9 mouse cellular contexts compared by ENCODE assay signal in genomic region chr14:76077088-76077491, GRCm38 (mm10). TPM values are rescaled to one million over a fixed set of nuclear protein-coding genes. Genes with fewer than 3 reads are reported as not detected.
DNase-seq lines count a peak whose midpoint lies in the region; ATAC-seq and TF ChIP-seq lines count a peak whose summit lies in the region.
"Had no signal": no experiment of that assay in that cellular context is flagged by ENCODE, and none has a peak within 500 bp of the region (broad histone marks: within the 10 kb centered on the region; RNA-seq: fewer than 3 reads in every experiment).

No protein-coding gene starts in this region.

- intact Hi-C loops in left cerebral cortex, postnatal 14 days (cut with DNase I), result loop anchor here (1.0 to 5.0 kb wide), 3 partner anchors 115 to 202 kb away; no protein-coding TSS in a partner anchor

- peak; percentile 73 for ATAC-seq in forebrain, embryonic 13.5 days
- peak; percentile 82 for ATAC-seq in hindbrain, embryonic 16.5 days

- H3K9ac ChIP-seq in forebrain, embryonic 13.5 days, result no peak overlapping the region
- H3K9ac ChIP-seq in hindbrain, embryonic 16.5 days (ENCODE audit: low read depth, low read length), result no peak overlapping the region

- H3K27ac ChIP-seq in bone marrow macrophage, adult 2 months (ENCODE audit: insufficient read depth, low read depth, low read length), result no peak overlapping the region
- peak overlapping the region; percentile 15 for H3K27ac ChIP-seq in forebrain, embryonic 13.5 days
- H3K27ac ChIP-seq in hindbrain, embryonic 16.5 days (ENCODE audit: low read depth, low read length), result peak overlapping the region; percentile 42; the same call in 1 of the 2 replicates

- H3K27me3 ChIP-seq in forebrain, embryonic 13.5 days, result no peaks in the 10 kb centered on the region
- H3K27me3 ChIP-seq in hindbrain, embryonic 16.5 days (replicated peaks; ENCODE audit: control insufficient read depth, insufficient read depth, low read length), result no peaks in the 10 kb centered on the region

- H3K4me3 ChIP-seq in bone marrow macrophage, adult 2 months (ENCODE audit: insufficient read depth, low read length), result no peak overlapping the region
- H3K4me3 ChIP-seq in forebrain, embryonic 13.5 days, result no peak overlapping the region
- H3K4me3 ChIP-seq in hindbrain, embryonic 16.5 days (ENCODE audit: low read length), result no peak overlapping the region
- H3K4me3 ChIP-seq: erythroblast, embryonic 14.5 days had no signal

- H3K4me1 ChIP-seq in bone marrow macrophage, adult 2 months (ENCODE audit: control insufficient read depth, insufficient read depth, low read length), result peaks cover 9% of the 10 kb centered on the region
- H3K4me1 ChIP-seq in forebrain, embryonic 13.5 days, result peaks cover 16% of the 10 kb centered on the region
- peaks cover 9% of the 10 kb centered on the region for H3K4me1 ChIP-seq in hindbrain, embryonic 16.5 days (ENCODE audit: control insufficient read depth, insufficient read depth, low read depth, low read length)

- no peaks in the 10 kb centered on the region for H3K9me3 ChIP-seq in forebrain, embryonic 13.5 days (replicated peaks)
- no peaks in the 10 kb centered on the region for H3K9me3 ChIP-seq in hindbrain, embryonic 16.5 days (ENCODE audit: control insufficient read depth, low read length)

- 49% methylated on average over 9 of the region's 9 CpGs for WGBS in forebrain, embryonic 13.5 days
- 39% methylated on average over 9 of the region's 9 CpGs for WGBS in hindbrain, embryonic 16.5 days

- no peaks in the 10 kb centered on the region for H3K36me3 ChIP-seq in forebrain, embryonic 13.5 days (ENCODE audit: poor library complexity, severe bottlenecking)
- no peaks in the 10 kb centered on the region for H3K36me3 ChIP-seq in hindbrain, embryonic 16.5 days (ENCODE audit: control insufficient read depth, insufficient read depth, low read length)

- DNase-seq in ovary, postnatal 36 days (ENCODE audit: low spot score), result peak; percentile 25
- DNase-seq in ovary, postnatal 10 days (ENCODE audit: low spot score), result no peak
- DNase-seq in left cerebral cortex, postnatal 14 days (ENCODE audit: low spot score in 2 of 2), result peak; percentile 71 to 83
- peak; percentile 29 for DNase-seq in neural tube, embryonic 10.5 days (ENCODE audit: extremely low spot score, low spot score)
- no peak for DNase-seq in spleen, postnatal 14 days (ENCODE audit: low spot score in 2 of 2)

- TF ChIP-seq POLR2A in bone marrow macrophage, adult 2 months (IDR thresholded peaks at IDR 0.05; ENCODE audit: borderline replicate concordance, low read depth, low read length), result no peak

- TF ChIP-seq CTCF in bone marrow macrophage, adult 2 months (IDR thresholded peaks at IDR 0.05; ENCODE audit: low read depth, low read length), result peak; percentile 57; the same call in 1 of the 2 replicates

- peak overlapping the region; percentile 26; the same call in 1 of the 2 replicates for H3K4me2 ChIP-seq in forebrain, embryonic 13.5 days
- H3K4me2 ChIP-seq in hindbrain, embryonic 16.5 days (ENCODE audit: low read length), result peak overlapping the region; percentile 29

RNA-seq across cellular contexts. Expression of gene Gpalpp1, which starts 33.5 kb away (rescaled TPM):
- polyA plus RNA-seq in bone marrow macrophage, adult 2 months (2012; ENCODE audit: insufficient read depth, insufficient read length, missing spikeins), result 19.1 and 22.2 TPM in 2 replicates
- 13.6 and 14.5 TPM in 2 replicates for polyA plus RNA-seq in forebrain, embryonic 13.5 days (2015; fragmentation: Nextera tagmentation; extraction: Ambion mirVana)
- 9.6 and 12.4 TPM in 2 replicates for polyA plus RNA-seq in hindbrain, embryonic 16.5 days (2015; fragmentation: Nextera tagmentation; extraction: Ambion mirVana)
- total RNA-seq in left cerebral cortex, postnatal 14 days (2021), result 10 to 100 TPM; 19.9 to 21.1 TPM

RNA-seq across cellular contexts. Expression of gene Nufip1, which starts 33.6 kb away (rescaled TPM):
- polyA plus RNA-seq in bone marrow macrophage, adult 2 months (2012; ENCODE audit: insufficient read depth, insufficient read length, missing spikeins), result 7.3 and 7.4 TPM in 2 replicates
- polyA plus RNA-seq in forebrain, embryonic 13.5 days (2015; fragmentation: Nextera tagmentation; extraction: Ambion mirVana), result 16.1 and 16.6 TPM in 2 replicates
- 12.4 and 13.2 TPM in 2 replicates for polyA plus RNA-seq in hindbrain, embryonic 16.5 days (2015; fragmentation: Nextera tagmentation; extraction: Ambion mirVana)
- total RNA-seq in left cerebral cortex, postnatal 14 days (2021), result 1 to 10 TPM; 7.3 to 7.9 TPM

Comparison
In these comparisons a context has a peak if more than half of its experiments do, and no peak if none do; other contexts are left out.
1. DNase-seq: peak in ovary, postnatal 36 days (single experiment), left cerebral cortex, postnatal 14 days (2 of 2) and neural tube, embryonic 10.5 days (single experiment); none in ovary, postnatal 10 days (single experiment) and spleen, postnatal 14 days (0 of 2).